Mouse (Mus musculus) brain, embryonic 14.5 days (tissue): ENCODE results near the gene Dnaic1.

Experiments used
- CTCF ChIP-seq: fragments of 200-500 bp; IDR thresholded peaks from 2 replicates; pipeline ENCODE4 v1.5.1; 2012; ENCODE audit warnings: inconsistent platforms, mild to moderate bottlenecking, moderate library complexity, borderline replicate concordance; ENCODE audit not compliant: insufficient read depth, insufficient read length; ENCODE audit errors: extremely low read depth
- POLR2A ChIP-seq: fragments of 200-500 bp; IDR thresholded peaks from 2 replicates; pipeline ENCODE4 v1.6.1; 2012; ENCODE audit warnings: mild to moderate bottlenecking, inconsistent platforms, borderline replicate concordance; ENCODE audit not compliant: poor library complexity, insufficient read depth, insufficient read length, severe bottlenecking; ENCODE audit errors: extremely low read depth

- TF ChIP-seq POLR2A (no peak), CTCF (no peak)
Observed at GRCm38 (mm10) chr4:41628202-41628927, 58.8 kb downstream of the Dnaic1 start.
